Mouse (Mus musculus) C2C12 (cell line): ENCODE results near the gene Osm.

Source experiments
- CEBPB ChIP-seq: IDR thresholded peaks from one replicate; pipeline ENCODE4 v1.6.1; 2011; ENCODE audit warnings: low read depth, mild to moderate bottlenecking, control low read depth, moderate library complexity
- CTCF ChIP-seq: IDR thresholded peaks from one replicate; pipeline ENCODE4 v1.5.1; 2011; ENCODE audit not compliant: control insufficient read depth, insufficient read depth, insufficient read length
- MAX ChIP-seq: IDR thresholded peaks from one replicate; pipeline ENCODE4 v1.6.1; 2011; ENCODE audit warnings: mild to moderate bottlenecking, control low read depth
- MYOG ChIP-seq: IDR thresholded peaks from one replicate; pipeline ENCODE4 v1.6.1; 2011; ENCODE audit not compliant: control insufficient read depth, insufficient read length; ENCODE audit errors: extremely low read depth

GRCm38 (mm10) chr11:4283627-4284026 lies 47.4 kb downstream of the Osm start:
- no peak for TF ChIP-seq CTCF
- TF ChIP-seq CEBPB = no peak
- no peak for TF ChIP-seq MAX
- no peak for TF ChIP-seq MYOG
